Mouse (Mus musculus): Measurements from ENCODE around the gene Cldn7. TPM values are rescaled to one million over a fixed set of nuclear protein-coding genes. Genes with fewer than 3 reads are reported as not detected.

Cldn7 gene
- polyA plus RNA-seq, 1 experiment from 2014 or later, result not detected

- 100% methylated on average over 1 of the region's 1 CpGs for WGBS (ENCODE audit: missing documents)
- Histone ChIP-seq H3K4me3 (ENCODE audit: inconsistent target) (no peak overlapping the region), H3K79me2 (ENCODE audit: inconsistent target) (no peaks in the 10 kb centered on the region), H3K36me3 (ENCODE audit: inconsistent target) (no peaks in the 10 kb centered on the region), H3K27ac (no peak overlapping the region)
Observed at GRCm38 (mm10) chr11:69956218-69956617, 8.4 kb upstream of the Cldn7 start.

DNA sequence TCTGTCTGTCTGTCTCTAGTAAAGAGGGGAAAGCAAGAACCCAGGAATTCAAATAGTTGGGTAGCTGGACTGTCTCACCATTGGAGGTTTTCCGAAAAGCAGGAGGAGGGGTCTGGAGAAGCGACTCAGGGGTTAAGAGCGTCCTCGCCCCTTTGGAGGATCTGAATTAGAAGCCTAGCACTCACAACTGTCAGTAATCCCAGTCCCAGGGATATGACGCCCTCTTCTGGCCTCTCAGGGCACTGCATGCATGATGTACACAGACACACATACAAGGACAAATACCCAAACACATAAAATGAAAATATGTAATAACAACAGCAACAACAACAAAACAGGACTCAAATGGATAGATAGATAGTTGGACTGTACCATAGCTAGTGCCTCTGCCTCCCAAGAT, 4.0 kb upstream of the Cldn7 start:
- WGBS (ENCODE audit: missing documents), result 69% methylated on average over 5 of the region's 5 CpGs
- H3K4me3 ChIP-seq (ENCODE audit: inconsistent target), result no peak overlapping the region
- H3K79me2 ChIP-seq (ENCODE audit: inconsistent target), result no peaks in the 10 kb centered on the region
- no peaks in the 10 kb centered on the region for H3K36me3 ChIP-seq (ENCODE audit: inconsistent target)
- H3K27ac ChIP-seq, result no peak overlapping the region

DNA sequence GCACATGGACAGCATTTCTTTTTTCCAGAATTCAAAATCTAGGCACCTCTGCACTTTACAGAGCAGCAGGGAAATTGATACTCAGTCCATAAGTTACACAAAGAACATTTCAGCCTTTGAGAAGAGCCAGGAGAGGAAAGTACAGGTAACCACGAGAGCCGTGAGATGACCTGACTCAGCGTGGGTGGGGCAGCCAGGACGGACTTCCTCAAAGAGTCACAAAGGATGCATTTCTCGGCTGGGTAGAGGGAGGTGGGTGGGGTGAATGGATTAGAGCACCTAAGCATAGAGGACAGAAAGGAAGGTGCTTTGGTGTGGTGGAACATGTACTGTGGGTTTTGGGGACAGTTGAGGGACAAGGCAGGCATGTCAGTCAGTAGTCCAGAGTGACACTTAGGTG, 2.7 kb upstream of the Cldn7 start:
- Histone ChIP-seq H3K27ac (no peak overlapping the region), H3K36me3 (ENCODE audit: inconsistent target) (no peaks in the 10 kb centered on the region), H3K4me3 (ENCODE audit: inconsistent target) (no peak overlapping the region), H3K79me2 (ENCODE audit: inconsistent target) (no peaks in the 10 kb centered on the region)
- 4% methylated on average over 5 of the region's 5 CpGs for WGBS (ENCODE audit: missing documents)

DNA sequence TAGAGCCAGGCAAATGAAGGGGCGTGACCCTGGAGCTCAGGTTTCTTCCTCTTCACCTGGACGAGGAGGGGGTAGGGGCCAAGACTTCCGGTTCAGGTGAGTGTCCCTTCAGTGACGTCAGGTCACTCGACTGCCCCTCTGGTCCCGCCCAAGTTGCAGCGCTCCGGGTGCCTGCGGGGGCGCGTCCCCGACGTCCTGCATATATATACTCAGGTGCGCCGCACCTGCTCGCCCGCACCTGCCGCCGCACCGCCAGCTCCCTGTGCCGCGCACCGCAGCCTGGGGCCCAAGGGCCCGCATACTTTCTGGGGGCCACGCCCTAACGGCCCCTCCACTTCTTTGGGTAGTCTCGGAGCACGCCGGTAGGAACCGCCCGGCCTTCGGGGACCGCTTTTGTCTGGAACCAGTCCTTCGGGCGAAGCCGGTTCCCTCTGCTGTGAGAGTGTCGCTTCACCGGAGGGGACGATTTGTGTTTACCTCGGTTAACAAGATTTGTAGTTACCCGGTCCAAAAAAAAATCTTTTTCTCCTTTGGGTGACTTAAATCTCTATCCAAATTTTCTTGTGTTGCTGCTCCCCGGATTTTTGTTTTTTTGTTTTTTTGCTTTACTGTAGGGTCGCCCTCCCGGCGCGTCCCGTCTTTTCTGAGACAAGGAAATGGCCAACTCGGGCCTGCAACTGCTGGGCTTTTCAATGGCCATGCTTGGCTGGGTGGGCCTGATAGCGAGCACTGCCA, 859 bp downstream of the Cldn7 start:
- WGBS (ENCODE audit: missing documents), result 9% methylated on average over 48 of the region's 49 CpGs
- H3K36me3 ChIP-seq (ENCODE audit: inconsistent target), result peaks cover 19% of the 10 kb centered on the region; the same call in 1 of the 2 replicates
- no peak overlapping the region for H3K27ac ChIP-seq
- H3K79me2 ChIP-seq (ENCODE audit: inconsistent target), result no peaks in the 10 kb centered on the region
- no peak overlapping the region for H3K4me3 ChIP-seq (ENCODE audit: inconsistent target)

GRCm38 (mm10) chr11:69966006-69966859, 1.7 kb downstream of the Cldn7 start:
- 6% methylated on average over 54 of the region's 59 CpGs for WGBS (ENCODE audit: missing documents)
- H3K4me3 ChIP-seq (ENCODE audit: inconsistent target), result no peak overlapping the region

DNA sequence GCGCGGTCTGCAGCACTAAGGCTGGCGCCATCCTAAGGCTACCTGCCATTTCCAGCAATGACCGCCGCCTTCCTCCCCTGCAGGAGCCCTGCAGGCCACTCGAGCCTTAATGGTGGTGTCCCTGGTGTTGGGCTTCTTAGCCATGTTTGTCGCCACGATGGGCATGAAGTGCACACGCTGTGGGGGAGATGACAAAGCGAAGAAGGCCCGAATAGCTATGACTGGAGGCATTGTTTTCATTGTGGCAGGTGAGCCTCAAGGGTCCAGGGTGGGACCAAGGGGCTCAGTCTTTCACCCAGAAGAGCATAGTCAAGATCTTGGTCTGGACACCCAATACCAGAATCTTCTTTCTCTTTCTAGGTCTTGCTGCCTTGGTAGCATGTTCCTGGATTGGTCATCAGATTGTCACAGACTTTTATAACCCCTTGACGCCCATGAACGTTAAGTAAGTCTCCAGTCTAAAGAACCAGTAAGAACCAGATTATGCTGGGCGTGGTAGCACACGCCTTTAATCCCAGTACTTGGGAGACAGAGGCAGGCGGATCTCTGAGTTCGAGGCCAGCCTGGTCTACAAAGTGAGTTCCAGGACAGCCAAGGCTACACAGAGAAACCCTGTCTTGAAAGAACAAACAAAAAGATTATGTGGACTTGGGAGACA, 2.4 kb downstream of the Cldn7 start:
- Histone ChIP-seq H3K4me3 (ENCODE audit: inconsistent target) (no peak overlapping the region), H3K36me3 (ENCODE audit: inconsistent target) (peaks cover 23% of the 10 kb centered on the region; the same call in 1 of the 2 replicates), H3K27ac (no peak overlapping the region), H3K79me2 (ENCODE audit: inconsistent target) (no peaks in the 10 kb centered on the region)
- WGBS (ENCODE audit: missing documents), result 43% methylated on average over 14 of the region's 17 CpGs

More at GRCm38 (mm10) chr11:69966006-69966859, 1.7 kb downstream of the Cldn7 start:
- H3K36me3 ChIP-seq (ENCODE audit: inconsistent target), result peaks cover 21% of the 10 kb centered on the region; the same call in 1 of the 2 replicates
- no peak overlapping the region for H3K27ac ChIP-seq
- H3K79me2 ChIP-seq (ENCODE audit: inconsistent target), result no peaks in the 10 kb centered on the region

DNA sequence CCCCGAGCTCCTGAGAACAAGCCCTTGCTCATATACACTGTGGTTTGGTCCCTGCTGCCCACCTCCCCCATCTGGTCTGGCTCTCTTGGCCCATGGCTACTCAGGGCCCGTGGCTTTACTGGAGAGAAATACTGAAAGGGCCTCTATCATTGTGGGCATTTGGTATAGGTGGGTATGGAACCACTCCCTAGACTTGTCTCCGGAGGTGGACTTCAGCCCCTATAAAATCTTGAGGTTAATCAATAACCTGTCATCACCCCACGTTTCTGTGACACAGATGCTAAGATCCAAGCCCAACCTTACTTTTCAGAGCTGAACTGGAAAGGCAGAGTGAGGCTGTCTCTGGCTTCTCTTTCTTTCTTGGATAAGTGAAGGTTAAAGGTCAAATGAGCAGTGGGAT, 4.2 kb downstream of the Cldn7 start:
- no peak overlapping the region for H3K4me3 ChIP-seq (ENCODE audit: inconsistent target)
- 82% methylated on average over 4 of the region's 4 CpGs for WGBS (ENCODE audit: missing documents)
- peaks cover 34% of the 10 kb centered on the region; the same call in 1 of the 2 replicates for H3K36me3 ChIP-seq (ENCODE audit: inconsistent target)
- no peak overlapping the region for H3K27ac ChIP-seq
- no peaks in the 10 kb centered on the region for H3K79me2 ChIP-seq (ENCODE audit: inconsistent target)

GRCm38 (mm10) chr11:69970222-69970621, 5.6 kb downstream of the Cldn7 start:
- 80% methylated on average over 6 of the region's 6 CpGs for WGBS (ENCODE audit: missing documents)
- Histone ChIP-seq H3K36me3 (ENCODE audit: inconsistent target) (peaks cover 45% of the 10 kb centered on the region), H3K79me2 (ENCODE audit: inconsistent target) (no peaks in the 10 kb centered on the region), H3K27ac (no peak overlapping the region), H3K4me3 (ENCODE audit: inconsistent target) (no peak overlapping the region)

- no peaks in the 10 kb centered on the region for H3K79me2 ChIP-seq (ENCODE audit: inconsistent target)
- H3K27ac ChIP-seq, result no peak overlapping the region
- H3K36me3 ChIP-seq (ENCODE audit: inconsistent target), result peaks cover 45% of the 10 kb centered on the region
- H3K4me3 ChIP-seq (ENCODE audit: inconsistent target), result no peak overlapping the region
- 70% methylated on average over 2 of the region's 3 CpGs for WGBS (ENCODE audit: missing documents)
Observed at GRCm38 (mm10) chr11:69970775-69971174, 6.2 kb downstream of the Cldn7 start.

DNA sequence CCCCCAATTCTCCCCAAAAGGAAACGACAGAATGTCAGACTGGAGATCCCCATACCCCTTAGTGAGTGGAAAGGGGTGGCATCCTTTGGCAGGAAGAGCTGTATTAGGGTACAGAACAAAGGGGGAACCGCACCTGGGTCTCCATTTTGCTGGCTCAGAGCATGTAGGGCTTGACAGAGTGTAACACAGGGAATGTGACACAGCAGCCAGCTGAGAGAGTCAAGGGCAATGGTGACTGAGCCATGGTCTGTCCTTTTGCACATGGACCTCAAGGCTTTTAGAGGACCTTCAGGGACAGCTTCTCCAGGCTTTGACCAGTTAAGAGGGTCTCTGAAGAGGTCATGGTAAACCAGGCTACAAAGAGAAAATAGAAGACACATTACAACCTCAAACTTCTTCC, 10.3 kb downstream of the Cldn7 start:
- H3K79me2 ChIP-seq (ENCODE audit: inconsistent target), result peaks cover 19% of the 10 kb centered on the region
- no peak overlapping the region for H3K27ac ChIP-seq
- H3K36me3 ChIP-seq (ENCODE audit: inconsistent target), result peaks cover 47% of the 10 kb centered on the region
- no peak overlapping the region for H3K4me3 ChIP-seq (ENCODE audit: inconsistent target)
- 95% methylated on average over 2 of the region's 2 CpGs for WGBS (ENCODE audit: missing documents)

DNA sequence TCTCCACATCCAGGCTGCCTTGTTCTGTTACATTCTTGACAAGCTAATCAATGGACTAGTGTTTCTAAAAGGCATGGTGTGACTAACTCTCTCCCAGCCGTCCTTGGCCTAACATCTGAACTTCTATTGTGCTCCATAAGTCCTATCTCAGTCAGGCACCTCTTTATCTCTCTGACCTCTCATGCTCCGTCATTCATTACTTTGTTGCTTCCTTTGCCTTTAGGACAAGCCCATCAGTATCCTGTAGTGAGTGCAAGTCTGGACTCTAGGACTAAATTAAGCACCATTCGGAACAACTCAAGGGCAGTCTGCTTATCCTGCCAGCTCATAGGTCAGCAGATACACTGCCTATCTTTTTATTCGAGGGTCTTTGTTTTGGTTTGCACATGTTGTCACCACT, 11.7 kb downstream of the Cldn7 start:
- WGBS (ENCODE audit: missing documents), result 90% methylated on average over 4 of the region's 4 CpGs
- no peak overlapping the region for H3K4me3 ChIP-seq (ENCODE audit: inconsistent target)
- H3K36me3 ChIP-seq (ENCODE audit: inconsistent target), result peaks cover 41% of the 10 kb centered on the region
- H3K27ac ChIP-seq, result no peak overlapping the region
- peaks cover 22% of the 10 kb centered on the region for H3K79me2 ChIP-seq (ENCODE audit: inconsistent target)

DNA sequence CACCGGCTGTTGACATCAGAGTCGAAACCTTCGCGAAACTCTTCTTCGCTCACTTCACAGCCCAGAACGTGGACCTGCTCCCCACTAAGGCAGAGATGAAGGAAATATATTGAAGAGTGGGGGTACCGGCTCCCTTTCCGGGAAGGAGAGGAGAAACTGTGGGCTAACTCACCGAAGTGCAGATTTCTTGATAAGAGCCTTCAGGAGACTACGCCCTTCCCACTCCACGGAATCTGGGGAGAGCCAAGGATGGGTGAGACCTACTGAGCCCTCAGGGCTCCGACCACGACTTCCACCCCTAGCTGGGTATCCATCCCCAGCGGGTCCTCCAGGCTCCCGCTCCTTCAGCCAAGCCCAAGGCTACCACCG, 15.2 kb downstream of the Cldn7 start:
- Histone ChIP-seq H3K4me3 (ENCODE audit: inconsistent target) (peak overlapping the region; percentile 97), H3K36me3 (ENCODE audit: inconsistent target) (peaks cover 28% of the 10 kb centered on the region)
- WGBS (ENCODE audit: missing documents), result 3% methylated on average over 16 of the region's 16 CpGs

DNA sequence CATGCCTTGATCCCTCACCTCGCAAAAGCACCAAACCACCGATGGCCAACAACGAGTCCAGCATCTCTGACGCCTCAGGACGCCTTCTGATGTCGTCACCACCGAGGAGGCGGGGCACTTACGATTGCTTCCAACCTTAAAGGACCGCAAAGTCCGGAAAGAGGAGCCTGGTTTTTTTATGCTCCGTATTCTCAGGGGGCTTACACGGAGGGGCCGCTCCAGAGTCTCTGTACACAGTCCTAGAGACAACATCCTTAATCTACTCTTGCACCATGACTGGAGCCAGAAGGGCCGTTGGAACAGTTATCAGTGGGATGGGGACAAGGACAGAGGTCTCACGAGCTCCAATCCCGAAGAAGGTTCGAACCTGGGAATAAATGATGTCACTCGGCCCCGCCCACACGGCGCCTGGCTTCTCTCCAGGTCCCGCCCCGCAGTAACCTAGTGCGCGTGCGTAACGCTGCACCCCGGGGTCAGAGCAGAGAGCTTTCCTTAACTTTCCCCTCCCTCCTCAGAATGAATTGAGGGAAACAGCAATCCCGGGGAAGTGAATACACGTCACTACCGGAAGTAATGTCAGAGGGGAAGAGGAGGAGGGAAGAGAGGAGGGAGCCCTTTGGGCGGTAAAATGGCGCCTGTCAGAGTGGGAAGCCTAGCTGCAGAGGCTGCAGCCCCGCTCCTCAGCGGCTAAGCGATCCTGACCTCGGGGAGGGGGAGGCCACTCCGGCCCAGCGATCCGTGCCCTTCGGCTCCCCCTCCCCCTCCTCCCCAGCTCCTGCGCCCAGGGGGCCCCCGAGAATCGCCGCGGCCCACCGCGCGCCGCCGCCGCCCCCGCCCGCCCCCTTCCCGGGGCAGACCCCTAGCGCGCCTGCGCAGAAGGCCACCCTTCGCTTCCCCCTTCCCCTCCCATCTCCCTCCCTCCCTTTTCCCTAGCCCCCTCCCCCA, 15.9 kb downstream of the Cldn7 start:
- H3K79me2 ChIP-seq (ENCODE audit: inconsistent target), result peaks cover 64% of the 10 kb centered on the region
- 1% methylated on average over 37 of the region's 60 CpGs for WGBS (ENCODE audit: missing documents)

More for the DNA sequence above, 15.2 kb downstream of the Cldn7 start:
- H3K27ac ChIP-seq, result peak overlapping the region; percentile 70
- peaks cover 58% of the 10 kb centered on the region for H3K79me2 ChIP-seq (ENCODE audit: inconsistent target)

More for the DNA sequence above, 15.9 kb downstream of the Cldn7 start:
- peaks cover 31% of the 10 kb centered on the region for H3K36me3 ChIP-seq (ENCODE audit: inconsistent target)
- H3K4me3 ChIP-seq (ENCODE audit: inconsistent target), result peak overlapping the region; percentile 97
- peak overlapping the region; percentile 70 for H3K27ac ChIP-seq
